8 mouse cellular contexts compared by ENCODE assay signal in the genomic region with DNA sequence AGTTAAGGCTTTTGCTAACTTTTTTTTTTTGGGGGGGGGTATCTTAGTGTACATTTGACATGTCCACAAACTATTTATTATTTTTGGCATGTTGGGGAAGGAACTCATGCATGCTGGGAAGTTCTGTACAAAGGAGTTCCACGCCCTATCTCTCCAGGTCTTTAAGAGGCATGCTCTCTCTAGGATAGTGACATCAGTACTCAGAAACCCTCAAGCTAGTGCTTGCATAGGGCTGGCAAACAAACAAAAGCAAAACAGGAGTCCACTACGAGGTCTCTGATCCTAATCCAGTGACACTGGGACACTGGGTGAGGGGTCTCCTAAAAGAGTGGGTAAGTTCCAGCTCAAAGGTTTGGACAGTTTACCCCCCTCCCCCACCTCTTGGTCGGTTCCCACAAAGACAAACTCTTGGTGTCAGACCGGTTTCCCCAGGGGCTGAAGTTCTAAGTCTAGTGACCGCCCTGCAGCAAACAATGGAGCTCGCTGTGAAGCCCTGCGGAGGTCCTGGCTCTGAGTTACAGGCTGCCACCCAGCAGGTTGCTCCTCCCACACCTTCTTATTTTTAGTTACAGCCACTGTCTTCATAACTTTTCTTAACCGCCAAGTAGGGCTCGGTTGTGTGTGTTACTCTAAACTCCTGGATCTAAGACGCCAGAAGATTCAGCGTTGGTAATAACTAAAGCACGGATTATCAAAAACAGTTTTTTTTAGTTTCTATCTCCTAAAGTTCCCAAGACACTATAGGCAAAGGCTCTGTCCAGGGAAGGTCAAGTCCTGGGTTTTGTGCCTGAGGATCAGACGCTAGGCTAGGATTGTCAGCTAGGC. TPM values are rescaled to one million over a fixed set of nuclear protein-coding genes. Genes with fewer than 3 reads are reported as not detected.
DNase-seq lines count a peak whose midpoint lies in the region; ATAC-seq and TF ChIP-seq lines count a peak whose summit lies in the region.

No protein-coding gene starts in this region.

- TF ChIP-seq CTCF in lung, postnatal 0 days (IDR thresholded peaks at IDR 0.05): no peak
- no peak for TF ChIP-seq CTCF in small intestine, adult 2 months (IDR thresholded peaks at IDR 0.05; ENCODE audit: extremely low read depth, insufficient read length, insufficient replicate concordance, low read depth, low read length)

- no peak for TF ChIP-seq POLR2A in small intestine, adult 2 months (IDR thresholded peaks at IDR 0.05; ENCODE audit: low read depth, low read length)

- H3K9me3 ChIP-seq in embryonic facial prominence, embryonic 12.5 days: no peaks in the 10 kb centered on the region
- H3K9me3 ChIP-seq in heart, embryonic 11.5 days (replicated peaks; ENCODE audit: control insufficient read depth, low read length): no peaks in the 10 kb centered on the region
- H3K9me3 ChIP-seq in lung, postnatal 0 days (ENCODE audit: low read length): no peaks in the 10 kb centered on the region

- no peak for TF ChIP-seq EP300 in lung, postnatal 0 days (IDR thresholded peaks at IDR 0.05)

- peak; percentile 50 for DNase-seq in retina, postnatal 1 day
- DNase-seq in retina, embryonic 14.5 days (ENCODE audit: low spot score): no peak
- DNase-seq in kidney, adult 9 months: peak; percentile 65
- DNase-seq in lung, postnatal 0 days (ENCODE audit: low spot score): peak; percentile 74
- no peak for DNase-seq in frontal cortex, postnatal 36 days (ENCODE audit: low spot score in 2 of 2)

- H3K4me3 ChIP-seq in embryonic facial prominence, embryonic 12.5 days: peak overlapping the region; percentile 62
- H3K4me3 ChIP-seq in heart, embryonic 11.5 days (ENCODE audit: low read depth, low read length): peak overlapping the region; percentile 83
- peak overlapping the region; percentile 85 for H3K4me3 ChIP-seq in lung, postnatal 0 days (ENCODE audit: low read depth, low read length)
- peak overlapping the region; percentile 90 for H3K4me3 ChIP-seq in small intestine, adult 2 months (ENCODE audit: low read depth, low read length)

- H3K27me3 ChIP-seq in embryonic facial prominence, embryonic 12.5 days: no peaks in the 10 kb centered on the region
- no peaks in the 10 kb centered on the region for H3K27me3 ChIP-seq in heart, embryonic 11.5 days (ENCODE audit: control insufficient read depth, insufficient read depth, low read length)
- no peaks in the 10 kb centered on the region for H3K27me3 ChIP-seq in lung, postnatal 0 days (replicated peaks; ENCODE audit: insufficient read depth, low read length)
- H3K27me3 ChIP-seq in small intestine, adult 2 months (ENCODE audit: control insufficient read depth, insufficient read depth, low read length): no peaks in the 10 kb centered on the region

- H3K27ac ChIP-seq in embryonic facial prominence, embryonic 12.5 days: peak overlapping the region; percentile 91
- peak overlapping the region; percentile 98 for H3K27ac ChIP-seq in heart, embryonic 11.5 days (ENCODE audit: low read depth, low read length)
- peak overlapping the region; percentile 97 for H3K27ac ChIP-seq in lung, postnatal 0 days (ENCODE audit: low read length)
- peak overlapping the region; percentile 93 for H3K27ac ChIP-seq in small intestine, adult 2 months (ENCODE audit: insufficient read depth, low read depth, low read length)

- no peaks in the 10 kb centered on the region for H3K36me3 ChIP-seq in embryonic facial prominence, embryonic 12.5 days
- H3K36me3 ChIP-seq in heart, embryonic 11.5 days (ENCODE audit: control insufficient read depth, insufficient read depth, low read length): no peaks in the 10 kb centered on the region
- no peaks in the 10 kb centered on the region for H3K36me3 ChIP-seq in lung, postnatal 0 days (ENCODE audit: insufficient read depth, low read length)
- H3K36me3 ChIP-seq in small intestine, adult 2 months (ENCODE audit: control insufficient read depth, insufficient read depth, low read length): no peaks in the 10 kb centered on the region

- H3K4me2 ChIP-seq in embryonic facial prominence, embryonic 12.5 days (replicated peaks): peak overlapping the region; percentile 87
- peak overlapping the region; percentile 88 for H3K4me2 ChIP-seq in heart, embryonic 11.5 days
- H3K4me2 ChIP-seq in lung, postnatal 0 days (replicated peaks; ENCODE audit: low read depth, low read length): peak overlapping the region; percentile 96

- peaks cover 5% of the 10 kb centered on the region; the same call in 1 of the 2 replicates for H3K4me1 ChIP-seq in embryonic facial prominence, embryonic 12.5 days
- H3K4me1 ChIP-seq in heart, embryonic 11.5 days (ENCODE audit: control insufficient read depth, insufficient read depth, low read length): peaks cover 15% of the 10 kb centered on the region
- peaks cover 12% of the 10 kb centered on the region; the same call in 1 of the 2 replicates for H3K4me1 ChIP-seq in lung, postnatal 0 days (ENCODE audit: insufficient read depth, low read depth, low read length)
- peaks cover 12% of the 10 kb centered on the region; the same call in 1 of the 2 replicates for H3K4me1 ChIP-seq in small intestine, adult 2 months (ENCODE audit: control insufficient read depth, insufficient read depth, insufficient read length, low read length)

- 9% methylated on average over 13 of the region's 13 CpGs for WGBS in embryonic facial prominence, embryonic 12.5 days
- WGBS in heart, embryonic 11.5 days (ENCODE audit: insufficient replicate concordance): 5% methylated on average over 13 of the region's 13 CpGs
- WGBS in lung, postnatal 0 days: 3% methylated on average over 13 of the region's 13 CpGs
- 3% methylated on average over 13 of the region's 13 CpGs for WGBS in small intestine, adult 2 months

- ATAC-seq in embryonic facial prominence, embryonic 12.5 days (ENCODE audit: insufficient number of reproducible peaks, insufficient read depth, low FRiP score, low TSS enrichment): no peak
- no peak for ATAC-seq in heart, embryonic 11.5 days (replicated peaks; ENCODE audit: insufficient number of reproducible peaks, low FRiP score, low TSS enrichment)
- peak; percentile 20 for ATAC-seq in lung, postnatal 0 days

- no peak overlapping the region; the same call in 1 of the 2 replicates for H3K9ac ChIP-seq in embryonic facial prominence, embryonic 12.5 days
- H3K9ac ChIP-seq in heart, embryonic 11.5 days (ENCODE audit: low read depth, low read length): peak overlapping the region; percentile 94
- peak overlapping the region; percentile 77 for H3K9ac ChIP-seq in lung, postnatal 0 days (replicated peaks; ENCODE audit: low read depth)

RNA-seq across cellular contexts. Expression of gene Serinc5, which starts 1.2 kb away (rescaled TPM):
- polyA plus RNA-seq in embryonic facial prominence, embryonic 12.5 days (2016; fragmentation: Nextera tagmentation; extraction: Ambion mirVana): 12.0 and 12.4 TPM in 2 replicates
- 9.9 and 13.4 TPM in 2 replicates for polyA plus RNA-seq in heart, embryonic 11.5 days (2014; fragmentation: Nextera tagmentation; extraction: Ambion mirVana)
- polyA plus RNA-seq in lung, postnatal 0 days (2015; fragmentation: Nextera tagmentation; extraction: Ambion mirVana): 21.4 and 22.0 TPM in 2 replicates
- 11.0 and 24.3 TPM in 2 replicates for polyA plus RNA-seq in small intestine, adult 2 months (2012; rRNA removed)

RNA-seq across cellular contexts. Expression of gene Spz1, which starts 33.7 kb away (rescaled TPM):
- polyA plus RNA-seq in embryonic facial prominence, embryonic 12.5 days (2016; fragmentation: Nextera tagmentation; extraction: Ambion mirVana): not detected in 2 replicates
- not detected in 2 replicates for polyA plus RNA-seq in heart, embryonic 11.5 days (2014; fragmentation: Nextera tagmentation; extraction: Ambion mirVana)
- polyA plus RNA-seq in lung, postnatal 0 days (2015; fragmentation: Nextera tagmentation; extraction: Ambion mirVana): not detected in 2 replicates
- polyA plus RNA-seq in small intestine, adult 2 months (2012; rRNA removed): 0.08 TPM in 1 of 2 replicates, not detected in the other

Comparison
In these comparisons a context has a peak if more than half of its experiments do, and no peak if none do; other contexts are left out.
1. DNase-seq: peak in retina, postnatal 1 day (single experiment), kidney, adult 9 months (single experiment) and lung, postnatal 0 days (single experiment); none in retina, embryonic 14.5 days (single experiment) and frontal cortex, postnatal 36 days (0 of 2).
2. Peak in every context shown above with its lines, with median percentiles within 50 percentile points of each other: H3K27ac ChIP-seq, H3K4me2 ChIP-seq and H3K4me3 ChIP-seq.